Mouse (Mus musculus): ENCODE results near the gene Scaf1.

GRCm38 (mm10) chr7:44962337-44962736 lies 53.8 kb downstream of the Scaf1 start:
- no peak for TF ChIP-seq ZNF384 (IDR thresholded peaks at IDR 0.05; ENCODE audit: low read depth, low read length)
- no peak for TF ChIP-seq ZC3H11A (IDR thresholded peaks at IDR 0.05; ENCODE audit: borderline replicate concordance, low read depth, low read length)
- no peak for TF ChIP-seq MAFK (IDR thresholded peaks at IDR 0.05; ENCODE audit: insufficient read depth, low read depth, low read length)

All from ES-E14 (cell line).